In genomic region chr1:74723748-74724147, GRCm38 (mm10) we compare ENCODE assay signal across 9 mouse cellular contexts. TPM values are rescaled to one million over a fixed set of nuclear protein-coding genes. Genes with fewer than 3 reads are reported as not detected.
A peak's percentile ranks its signal among the peaks of the same experiment; 100 is the strongest.
DNase-seq lines count a peak whose midpoint lies in the region; ATAC-seq and TF ChIP-seq lines count a peak whose summit lies in the region.
"Had no signal": no experiment of that assay in that cellular context is flagged by ENCODE, and none has a peak within 500 bp of the region (broad histone marks: within the 10 kb centered on the region; RNA-seq: fewer than 3 reads in every experiment).

No protein-coding gene starts in this region.

- no peak overlapping the region for H3K27ac ChIP-seq in hindbrain, embryonic 11.5 days (ENCODE audit: low read depth, low read length)
- no peak overlapping the region for H3K27ac ChIP-seq in hindbrain, embryonic 13.5 days
- H3K27ac ChIP-seq in MEL (ENCODE audit: control insufficient read depth, low read depth, low read length), result no peak overlapping the region

- intact Hi-C loops in left cerebral cortex, postnatal 36 days (cut with DNase I), result no loop called here

- WGBS in hindbrain, embryonic 11.5 days, result 82% methylated on average over 2 of the region's 2 CpGs
- WGBS in hindbrain, embryonic 13.5 days, result 76% methylated on average over 2 of the region's 2 CpGs

- TF ChIP-seq CTCF in MEL (IDR thresholded peaks at IDR 0.05 in 2 of 3, conservative IDR thresholded peaks at IDR 0.05 in 1 of 3; ENCODE audit: control insufficient read depth in 1 of 3, insufficient read depth in 1 of 3, low read depth in 2 of 3, low read length in 3 of 3, poor library complexity in 1 of 3, severe bottlenecking in 1 of 3), result peak; percentile 46 to 58 (median 49)

- TF ChIP-seq POLR2A in MEL (IDR thresholded peaks at IDR 0.05; ENCODE audit: control insufficient read depth in 1 of 2, insufficient read depth in 1 of 2, low read depth in 1 of 2, low read length in 2 of 2, poor library complexity in 1 of 2), result no peak

- no peak overlapping the region for H3K9ac ChIP-seq in hindbrain, embryonic 11.5 days (ENCODE audit: low read depth, low read length)
- no peak overlapping the region for H3K9ac ChIP-seq in hindbrain, embryonic 13.5 days
- no peak overlapping the region for H3K9ac ChIP-seq in MEL (ENCODE audit: control insufficient read depth, low read depth, low read length, poor library complexity, severe bottlenecking)

- no peak for TF ChIP-seq EP300 in MEL (IDR thresholded peaks at IDR 0.05; ENCODE audit: low read depth in 1 of 2, low read length in 2 of 2)

- TF ChIP-seq RAD21 in MEL (IDR thresholded peaks at IDR 0.05; ENCODE audit: low read depth, low read length), result peak; percentile 17; the same call in 1 of the 2 replicates

- no peaks in the 10 kb centered on the region for H3K27me3 ChIP-seq in hindbrain, embryonic 11.5 days (ENCODE audit: control insufficient read depth, insufficient read depth, low read length)
- no peaks in the 10 kb centered on the region for H3K27me3 ChIP-seq in hindbrain, embryonic 13.5 days
- peaks cover 0 to 2% of the 10 kb centered on the region in 2 experiments; a peak in 2 of 4 replicates for H3K27me3 ChIP-seq in MEL (ENCODE audit: control insufficient read depth in 1 of 2, insufficient read depth in 2 of 2, low read length in 2 of 2)

- H3K4me3 ChIP-seq in hindbrain, embryonic 11.5 days (ENCODE audit: low read depth, low read length), result no peak overlapping the region
- no peak overlapping the region for H3K4me3 ChIP-seq in hindbrain, embryonic 13.5 days
- no peak overlapping the region for H3K4me3 ChIP-seq in MEL (ENCODE audit: control insufficient read depth in 1 of 2, insufficient read depth in 1 of 2, low read depth in 2 of 2, low read length in 2 of 2)

- peak; percentile 30 for DNase-seq in hindbrain, embryonic 11.5 days (ENCODE audit: low spot score)
- DNase-seq in 3T3-L1 (ENCODE audit: low read depth, low spot score), result peak; percentile 63
- DNase-seq in MEL (ENCODE audit: low read depth, low spot score), result peak; percentile 56
- peak; percentile 42 to 59 for DNase-seq in kidney, postnatal 25 days
- no peak for DNase-seq in neural tube, embryonic 10.5 days (ENCODE audit: extremely low spot score, low spot score)
- no peak for DNase-seq in left cerebral cortex, postnatal 36 days (ENCODE audit: low spot score in 2 of 2)
- DNase-seq in ovary, postnatal 14 days (ENCODE audit: low spot score), result no peak

- H3K79me2 ChIP-seq in MEL (ENCODE audit: control insufficient read depth, insufficient read depth, low read length, poor library complexity), result no peaks in the 10 kb centered on the region

- no peaks in the 10 kb centered on the region for H3K36me3 ChIP-seq in hindbrain, embryonic 11.5 days (ENCODE audit: control insufficient read depth, insufficient read depth, low read length)
- no peaks in the 10 kb centered on the region for H3K36me3 ChIP-seq in hindbrain, embryonic 13.5 days
- peaks cover 0 to 7% of the 10 kb centered on the region in 2 experiments; a peak in 2 of 4 replicates for H3K36me3 ChIP-seq in MEL (ENCODE audit: control insufficient read depth in 1 of 2, insufficient read depth in 2 of 2, low read length in 2 of 2)

- H3K4me1 ChIP-seq in hindbrain, embryonic 11.5 days (replicated peaks; ENCODE audit: control insufficient read depth, insufficient read depth, low read length), result no peaks in the 10 kb centered on the region
- no peaks in the 10 kb centered on the region for H3K4me1 ChIP-seq in hindbrain, embryonic 13.5 days (replicated peaks)
- H3K4me1 ChIP-seq in MEL (ENCODE audit: control insufficient read depth in 1 of 2, insufficient read depth in 2 of 2, low read length in 2 of 2), result peaks cover 0 to 12% of the 10 kb centered on the region in 2 experiments; a peak in 2 of 4 replicates

- no peak for ATAC-seq in hindbrain, embryonic 11.5 days (ENCODE audit: low FRiP score)
- ATAC-seq in hindbrain, embryonic 13.5 days (ENCODE audit: low FRiP score), result no peak

- H3K4me2 ChIP-seq in hindbrain, embryonic 11.5 days (replicated peaks; ENCODE audit: low read depth, low read length), result no peak overlapping the region
- H3K4me2 ChIP-seq in hindbrain, embryonic 13.5 days, result no peak overlapping the region
- H3K4me2 ChIP-seq: midbrain, embryonic 11.5 days had no signal

- no peaks in the 10 kb centered on the region for H3K9me3 ChIP-seq in hindbrain, embryonic 11.5 days (ENCODE audit: control insufficient read depth, low read length)
- no peaks in the 10 kb centered on the region for H3K9me3 ChIP-seq in hindbrain, embryonic 13.5 days
- H3K9me3 ChIP-seq in MEL (replicated peaks; ENCODE audit: insufficient read depth, low read length), result no peaks in the 10 kb centered on the region

TF ChIP-seq in MEL, 35 proteins besides CTCF, POLR2A, EP300 and RAD21:
- no peak for TF ChIP-seq ZC3H11A (IDR thresholded peaks at IDR 0.05; ENCODE audit: low read depth, low read length)
- TF ChIP-seq MAFK (IDR thresholded peaks at IDR 0.05; ENCODE audit: borderline replicate concordance, low read depth, low read length), result no peak
- no peak for TF ChIP-seq E2F4 (IDR thresholded peaks at IDR 0.05; ENCODE audit: borderline replicate concordance, low read depth, low read length)
- TF ChIP-seq MYC (IDR thresholded peaks at IDR 0.05; ENCODE audit: low read depth, low read length), result no peak
- TF ChIP-seq ZNF384 (IDR thresholded peaks at IDR 0.05; ENCODE audit: low read depth, low read length), result no peak
- no peak for TF ChIP-seq SIN3A (IDR thresholded peaks at IDR 0.05; ENCODE audit: low read length)
- no peak for TF ChIP-seq MYB (IDR thresholded peaks at IDR 0.05; ENCODE audit: low read depth, low read length)
- TF ChIP-seq MAZ (IDR thresholded peaks at IDR 0.05; ENCODE audit: low read depth, low read length), result no peak
- no peak for TF ChIP-seq USF2 (IDR thresholded peaks at IDR 0.05; ENCODE audit: borderline replicate concordance in 1 of 2, insufficient read depth in 1 of 2, low read depth in 1 of 2, low read length in 2 of 2)
- TF ChIP-seq MAX (IDR thresholded peaks at IDR 0.05; ENCODE audit: low read length), result no peak
- no peak for TF ChIP-seq ZMIZ1 (IDR thresholded peaks at IDR 0.05; ENCODE audit: low read depth, low read length)

RNA-seq across cellular contexts. Expression of gene Cyp27a1, which starts 10.4 kb away (rescaled TPM):
- 6.4 TPM in 2 replicates for polyA plus RNA-seq in hindbrain, embryonic 11.5 days (2014; fragmentation: Nextera tagmentation; extraction: Ambion mirVana)
- 2.1 TPM in 2 replicates for polyA plus RNA-seq in hindbrain, embryonic 13.5 days (2015; fragmentation: Nextera tagmentation; extraction: Ambion mirVana)
- not detected in 2 replicates for total RNA-seq in MEL (2012; rRNA removed)
- polyA plus RNA-seq in MEL (2012; ENCODE audit: insufficient read depth in 1 of 2, insufficient read length in 2 of 2, low read depth in 1 of 2, low replicate concordance in 2 of 2, missing spikeins in 1 of 2), result not detected
- total RNA-seq in left cerebral cortex, postnatal 36 days (2021), result 1 to 10 TPM; 2.3 to 3.3 TPM

RNA-seq across cellular contexts. Expression of gene Prkag3, which starts 25.3 kb away (rescaled TPM):
- polyA plus RNA-seq in hindbrain, embryonic 11.5 days (2014; fragmentation: Nextera tagmentation; extraction: Ambion mirVana), result 0.22 TPM in 1 of 2 replicates, not detected in the other
- 0.16 and 0.21 TPM in 2 replicates for polyA plus RNA-seq in hindbrain, embryonic 13.5 days (2015; fragmentation: Nextera tagmentation; extraction: Ambion mirVana)
- total RNA-seq in MEL (2012; rRNA removed), result not detected in 2 replicates
- under 1 TPM in 1 of 2 experiments, not detected in 1; 0.03 TPM for polyA plus RNA-seq in MEL (2012; ENCODE audit: insufficient read depth in 1 of 2, insufficient read length in 2 of 2, low read depth in 1 of 2, low replicate concordance in 2 of 2, missing spikeins in 1 of 2)
- total RNA-seq in left cerebral cortex, postnatal 36 days (2021), result under 1 TPM in 1 of 2 experiments, not detected in 1; 0.14 TPM
- polyA plus RNA-seq: midbrain, embryonic 11.5 days had no signal

RNA-seq across cellular contexts. Expression of gene Wnt6, which starts 47.9 kb away (rescaled TPM):
- 6.7 and 10.0 TPM in 2 replicates for polyA plus RNA-seq in hindbrain, embryonic 11.5 days (2014; fragmentation: Nextera tagmentation; extraction: Ambion mirVana)
- 3.6 and 4.5 TPM in 2 replicates for polyA plus RNA-seq in hindbrain, embryonic 13.5 days (2015; fragmentation: Nextera tagmentation; extraction: Ambion mirVana)
- 0.20 TPM in 1 of 2 replicates, not detected in the other for total RNA-seq in MEL (2012; rRNA removed)
- not detected for polyA plus RNA-seq in MEL (2012; ENCODE audit: insufficient read depth in 1 of 2, insufficient read length in 2 of 2, low read depth in 1 of 2, low replicate concordance in 2 of 2, missing spikeins in 1 of 2)
- 1 to 10 TPM; 1.4 to 4.0 TPM for total RNA-seq in left cerebral cortex, postnatal 36 days (2021)

Comparison
In these comparisons a context has a peak if more than half of its experiments do, and no peak if none do; other contexts are left out.
1. DNase-seq: peak in hindbrain, embryonic 11.5 days (single experiment), 3T3-L1 (single experiment), MEL (single experiment) and kidney, postnatal 25 days (2 of 2); none in neural tube, embryonic 10.5 days (single experiment), left cerebral cortex, postnatal 36 days (0 of 2) and ovary, postnatal 14 days (single experiment).